Mouse (Mus musculus) MEL (cell line): ENCODE results near the gene Bphl. TPM values are rescaled to one million over a fixed set of nuclear protein-coding genes. Genes with fewer than 3 reads are reported as not detected.

ENCODE experiments used
- DNase-seq: peaks from one replicate; pipeline ENCODE4 v3.0.0; 2011; ENCODE audit warnings: low read depth, low spot score
- H3K27ac ChIP-seq: 2 replicates; pipeline ENCODE4 v1.5.1; 2012; ENCODE audit warnings: low read depth, mild to moderate bottlenecking, control low read depth, low read length, moderate library complexity; ENCODE audit not compliant: control insufficient read depth
- H3K27me3 ChIP-seq, 2 experiments: fragments of 150-350 bp in 1 of 2; sonication (generic) in 1 of 2; 2 replicates each; pipeline ENCODE4 v1.6.1; 2012; ENCODE audit warnings: low read length in 2 of 2, mild to moderate bottlenecking in 2 of 2, improper control_type of control experiment in 1 of 2, moderate library complexity in 1 of 2; ENCODE audit not compliant: insufficient read depth in 2 of 2, control insufficient read depth in 1 of 2
- H3K36me3 ChIP-seq, 2 experiments: 2 replicates each; pipeline ENCODE4 v1.6.1; 2012 to 2014; ENCODE audit warnings: low read length in 2 of 2, improper control_type of control experiment in 1 of 2, inconsistent platforms in 1 of 2, mild to moderate bottlenecking in 1 of 2; ENCODE audit not compliant: insufficient read depth in 2 of 2, control insufficient read depth in 1 of 2
- H3K4me1 ChIP-seq, 2 experiments: fragments of 150-350 bp in 1 of 2; sonication (generic) in 1 of 2; 2 replicates each; pipeline ENCODE4 v1.6.1; 2012; ENCODE audit warnings: low read length in 2 of 2, improper control_type of control experiment in 1 of 2, mild to moderate bottlenecking in 1 of 2; ENCODE audit not compliant: insufficient read depth in 2 of 2, control insufficient read depth in 1 of 2
- H3K4me3 ChIP-seq, 2 experiments: fragments of 150-350 bp in 1 of 2; sonication (generic) in 1 of 2; 2 replicates each; pipeline ENCODE4 v1.5.1; 2012; ENCODE audit warnings: low read depth in 2 of 2, low read length in 2 of 2, mild to moderate bottlenecking in 2 of 2, moderate library complexity in 2 of 2, control low read depth in 1 of 2, improper control_type of control experiment in 1 of 2; ENCODE audit not compliant: control insufficient read depth in 1 of 2, insufficient read depth in 1 of 2
- H3K79me2 ChIP-seq: 2 replicates; pipeline ENCODE4 v1.6.1; 2012; ENCODE audit warnings: mild to moderate bottlenecking, low read length, moderate library complexity; ENCODE audit not compliant: control insufficient read depth, poor library complexity, insufficient read depth
- H3K9ac ChIP-seq: 2 replicates; pipeline ENCODE4 v1.6.1; 2012; ENCODE audit warnings: low read depth, mild to moderate bottlenecking, control low read depth, low read length, moderate library complexity; ENCODE audit not compliant: control insufficient read depth, poor library complexity, severe bottlenecking
- H3K9me3 ChIP-seq: fragments of 150-350 bp; sonication (generic); replicated peaks from 2 replicates; pipeline ENCODE4 v1.6.1; 2012; ENCODE audit warnings: mild to moderate bottlenecking, low read length, improper control_type of control experiment, moderate library complexity; ENCODE audit not compliant: insufficient read depth
- CHD1 ChIP-seq: IDR thresholded peaks from 2 replicates; pipeline ENCODE4 v1.6.1; 2012; ENCODE audit warnings: low read depth, mild to moderate bottlenecking, inconsistent platforms, low read length, improper control_type of control experiment
- CHD2 ChIP-seq: IDR thresholded peaks from 2 replicates; pipeline ENCODE4 v1.6.1; 2011; ENCODE audit warnings: low read length, improper control_type of control experiment
- CTCF ChIP-seq, 3 experiments: IDR thresholded peaks in 2 of 3; conservative IDR thresholded peaks in 1 of 3; 2 replicates each; pipeline ENCODE4 v1.5.1; 2011 to 2012; ENCODE audit warnings: low read length in 3 of 3, low read depth in 2 of 3, mild to moderate bottlenecking in 2 of 3, improper control_type of control experiment in 1 of 3, inconsistent platforms in 1 of 3, mixed read lengths in 1 of 3, moderate library complexity in 1 of 3; ENCODE audit not compliant: control insufficient read depth in 1 of 3, insufficient read depth in 1 of 3, poor library complexity in 1 of 3, severe bottlenecking in 1 of 3
- E2F4 ChIP-seq: IDR thresholded peaks from 2 replicates; pipeline ENCODE4 v1.6.1; 2011; ENCODE audit warnings: low read depth, low read length, improper control_type of control experiment, borderline replicate concordance
- HCFC1 ChIP-seq: IDR thresholded peaks from 2 replicates; pipeline ENCODE4 v1.6.1; 2012; ENCODE audit warnings: low read depth, mild to moderate bottlenecking, inconsistent platforms, low read length, improper control_type of control experiment, moderate library complexity
- JUND ChIP-seq: IDR thresholded peaks from 2 replicates; pipeline ENCODE4 v1.6.1; 2011; ENCODE audit warnings: low read depth, mild to moderate bottlenecking, improper control_type of control experiment, low read length
- MAFK ChIP-seq: IDR thresholded peaks from 2 replicates; pipeline ENCODE4 v1.6.1; 2011; ENCODE audit warnings: low read depth, mild to moderate bottlenecking, low read length, improper control_type of control experiment, borderline replicate concordance
- MEF2A ChIP-seq: IDR thresholded peaks from 2 replicates; pipeline ENCODE4 v1.6.1; 2014; ENCODE audit warnings: low read depth, mild to moderate bottlenecking, inconsistent platforms, low read length, improper control_type of control experiment; ENCODE audit not compliant: poor library complexity, insufficient replicate concordance, severe bottlenecking; ENCODE audit errors: extremely low read depth
- MYC ChIP-seq: IDR thresholded peaks from 2 replicates; pipeline ENCODE4 v1.6.1; 2011; ENCODE audit warnings: low read depth, mild to moderate bottlenecking, low read length, improper control_type of control experiment, moderate library complexity
- POLR2A ChIP-seq, 2 experiments: IDR thresholded peaks; 2 replicates each; pipeline ENCODE4 v1.6.1; 2011 to 2012; ENCODE audit warnings: low read length in 2 of 2, mild to moderate bottlenecking in 2 of 2, control low read depth in 1 of 2, improper control_type of control experiment in 1 of 2, low read depth in 1 of 2, moderate library complexity in 1 of 2; ENCODE audit not compliant: control insufficient read depth in 1 of 2, insufficient read depth in 1 of 2, poor library complexity in 1 of 2
- POLR2AphosphoS2 ChIP-seq: IDR thresholded peaks from 2 replicates; pipeline ENCODE4 v1.6.1; 2011; ENCODE audit warnings: low read length, improper control_type of control experiment
- POLR2AphosphoS5 ChIP-seq: IDR thresholded peaks from 2 replicates; pipeline ENCODE4 v1.6.1; 2012; ENCODE audit warnings: low read depth, borderline replicate concordance, mild to moderate bottlenecking, inconsistent platforms, low read length, moderate library complexity, mixed read lengths
- SIN3A ChIP-seq: IDR thresholded peaks from 2 replicates; pipeline ENCODE4 v1.6.1; 2012; ENCODE audit warnings: low read length, improper control_type of control experiment, inconsistent platforms
- SMC3 ChIP-seq: IDR thresholded peaks from 2 replicates; pipeline ENCODE4 v1.6.1; 2011; ENCODE audit warnings: low read depth, low read length, improper control_type of control experiment
- UBTF ChIP-seq: IDR thresholded peaks from 2 replicates; pipeline ENCODE4 v1.6.1; 2012; ENCODE audit warnings: low read depth, mild to moderate bottlenecking, inconsistent platforms, low read length, improper control_type of control experiment, moderate library complexity, borderline replicate concordance; ENCODE audit not compliant: insufficient read depth
- USF2 ChIP-seq, 2 experiments: IDR thresholded peaks; 2 replicates each; pipeline ENCODE4 v1.6.1; 2011 to 2012; ENCODE audit warnings: improper control_type of control experiment in 2 of 2, low read length in 2 of 2, borderline replicate concordance in 1 of 2, inconsistent platforms in 1 of 2, low read depth in 1 of 2, mild to moderate bottlenecking in 1 of 2; ENCODE audit not compliant: insufficient read depth in 1 of 2
- ZKSCAN1 ChIP-seq: IDR thresholded peaks from 2 replicates; pipeline ENCODE4 v1.6.1; 2012; ENCODE audit warnings: low read depth, mild to moderate bottlenecking, inconsistent platforms, low read length, improper control_type of control experiment, moderate library complexity
- ZMIZ1 ChIP-seq: IDR thresholded peaks from 2 replicates; pipeline ENCODE4 v1.6.1; 2012; ENCODE audit warnings: low read depth, mild to moderate bottlenecking, inconsistent platforms, low read length, improper control_type of control experiment, moderate library complexity
- ZNF384 ChIP-seq: IDR thresholded peaks from 2 replicates; pipeline ENCODE4 v1.6.1; 2012; ENCODE audit warnings: low read depth, mild to moderate bottlenecking, inconsistent platforms, low read length, improper control_type of control experiment
- polyA plus RNA-seq, 2 experiments: library from polyadenylated mRNA; stranded (reverse) in 1 of 2; unstranded in 1 of 2; fragments of >175 nt in 1 of 2; fragments of >200 nt in 1 of 2; gene quantifications; 2 replicates each; pipeline versions ENCODE4 v1.2.1 to v1.2.4; 2012; ENCODE audit warnings: low replicate concordance in 2 of 2, low read depth in 1 of 2; ENCODE audit not compliant: insufficient read length in 2 of 2, insufficient read depth in 1 of 2, missing spikeins in 1 of 2
- total RNA-seq: library from RNA; depleted of rRNA; stranded (reverse); fragments of 300-350 nt; gene quantifications from 2 replicates; pipeline ENCODE4 v1.2.3, GENCODE M21; 2012

Gene Bphl
- total and polyA plus RNA-seq, 3 experiments = 6.5 to 7.7 TPM; not detected in 1

DNA sequence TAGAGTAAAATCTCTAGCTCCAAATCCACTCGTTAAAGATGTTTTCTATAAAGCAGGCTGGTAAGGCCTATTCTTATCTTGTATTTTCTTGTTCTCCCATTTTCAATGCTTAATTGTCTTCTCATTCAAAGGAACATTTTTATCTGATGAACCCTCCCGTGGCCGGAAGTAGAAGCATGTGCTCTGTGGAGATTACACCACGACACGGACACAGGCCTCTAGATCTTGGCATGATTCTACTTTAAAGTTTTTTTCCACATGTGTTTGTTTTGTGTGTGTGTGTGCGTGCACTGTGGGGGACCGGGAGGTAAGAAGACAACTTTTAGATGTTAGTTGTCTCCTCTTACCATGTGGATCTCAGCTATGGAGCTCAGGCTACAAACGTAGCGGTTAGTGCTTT, 64.5 kb downstream of the Bphl start (continued):
- TF ChIP-seq POLR2A (IDR thresholded peaks at IDR 0.05; ENCODE audit: control insufficient read depth in 1 of 2, insufficient read depth in 1 of 2, low read depth in 1 of 2, low read length in 2 of 2, poor library complexity in 1 of 2) (no peak), MEF2A (no peak), JUND (no peak), SMC3 (no peak), POLR2AphosphoS2 (no peak), SIN3A (peak; percentile 90), ZNF384 (peak; percentile 80), USF2 (IDR thresholded peaks at IDR 0.05; ENCODE audit: borderline replicate concordance in 1 of 2, insufficient read depth in 1 of 2, low read depth in 1 of 2, low read length in 2 of 2) (no peak), MYC (peak; percentile 84; the same call in 1 of the 2 replicates), ZKSCAN1 (no peak), MAFK (no peak), POLR2AphosphoS5 (no peak), E2F4 (no peak), ZMIZ1 (no peak)
- TF ChIP-seq, all 39 proteins: peak for 14

DNA sequence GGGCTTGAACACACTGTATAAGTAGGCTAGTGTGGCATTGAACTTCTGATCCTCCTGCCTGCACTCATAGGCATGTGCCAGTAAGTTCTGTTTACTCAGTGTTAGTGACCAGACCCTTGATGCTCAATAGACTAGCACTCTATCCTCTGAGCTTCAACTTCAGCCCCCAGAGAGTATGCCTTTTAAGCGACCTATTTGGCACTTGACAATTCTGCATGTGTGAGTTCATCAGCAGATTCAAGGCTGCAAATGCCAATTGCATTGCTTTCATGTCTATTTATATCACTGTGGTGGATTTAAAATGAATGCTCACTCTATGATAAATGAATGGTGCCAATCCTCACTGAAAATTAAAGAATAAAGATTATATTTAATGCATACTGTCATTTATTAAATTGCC, 68.0 kb downstream of the Bphl start:
- no peaks in the 10 kb centered on the region for H3K9me3 ChIP-seq
- no peak overlapping the region for H3K4me3 ChIP-seq
- TF ChIP-seq UBTF = no peak
- peaks cover 0 to 13% of the 10 kb centered on the region in 2 experiments; a peak in 2 of 4 replicates for H3K36me3 ChIP-seq
- H3K27me3 ChIP-seq = no peaks in the 10 kb centered on the region
- H3K27ac ChIP-seq = no peak overlapping the region
- peaks cover 7 to 8% of the 10 kb centered on the region in 2 experiments for H3K4me1 ChIP-seq
- DNase-seq = no peak
- H3K79me2 ChIP-seq = no peaks in the 10 kb centered on the region
- H3K9ac ChIP-seq = no peak overlapping the region

DNA sequence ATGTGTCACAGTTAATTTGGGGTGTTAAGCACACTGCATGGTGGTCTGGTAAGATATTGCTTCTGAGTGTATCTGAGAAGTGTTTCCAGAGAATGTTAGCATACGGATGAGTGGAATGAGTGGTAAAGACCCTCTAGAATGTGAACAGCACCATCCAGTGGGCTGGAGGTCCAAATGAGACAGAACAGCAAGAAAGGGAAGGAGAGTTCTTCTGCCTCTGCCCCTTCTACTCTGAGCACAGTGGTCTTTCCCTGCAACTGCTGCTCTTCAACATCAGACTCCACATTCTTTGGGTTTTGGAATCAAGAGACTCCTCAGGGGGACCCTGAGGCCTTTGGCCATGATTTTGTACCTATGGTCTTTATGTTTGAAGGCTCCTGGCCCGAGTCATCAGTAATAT, 68.9 kb downstream of the Bphl start:
- Histone ChIP-seq H3K9ac (no peak overlapping the region), H3K27me3 (no peaks in the 10 kb centered on the region), H3K36me3 (peaks cover 0 to 11% of the 10 kb centered on the region in 2 experiments; a peak in 2 of 4 replicates), H3K27ac (no peak overlapping the region), H3K9me3 (no peaks in the 10 kb centered on the region), H3K4me1 (peaks cover 5 to 6% of the 10 kb centered on the region in 2 experiments), H3K4me3 (no peak overlapping the region), H3K79me2 (no peaks in the 10 kb centered on the region)
- DNase-seq = no peak
- TF ChIP-seq CTCF (IDR thresholded peaks at IDR 0.05 in 2 of 3, conservative IDR thresholded peaks at IDR 0.05 in 1 of 3; ENCODE audit: control insufficient read depth in 1 of 3, insufficient read depth in 1 of 3, low read depth in 2 of 3, low read length in 3 of 3, poor library complexity in 1 of 3, severe bottlenecking in 1 of 3) (peak in 1 of 3 experiments; percentile 8; a peak in 1 of 6 replicates), CHD1 (no peak), HCFC1 (0 out of 2 replicates have a peak, but pooled peaks have one; percentile 6), CHD2 (no peak)
- TF ChIP-seq, all 39 proteins: peak for 2
